Mouse (Mus musculus): ENCODE results near the gene Mov10.
"Not testable (repeated sequence)": the region's sequence is repeated elsewhere in the genome, so short reads cannot be mapped to it uniquely, and the experiment has no call there.

Gene Mov10

DNA sequence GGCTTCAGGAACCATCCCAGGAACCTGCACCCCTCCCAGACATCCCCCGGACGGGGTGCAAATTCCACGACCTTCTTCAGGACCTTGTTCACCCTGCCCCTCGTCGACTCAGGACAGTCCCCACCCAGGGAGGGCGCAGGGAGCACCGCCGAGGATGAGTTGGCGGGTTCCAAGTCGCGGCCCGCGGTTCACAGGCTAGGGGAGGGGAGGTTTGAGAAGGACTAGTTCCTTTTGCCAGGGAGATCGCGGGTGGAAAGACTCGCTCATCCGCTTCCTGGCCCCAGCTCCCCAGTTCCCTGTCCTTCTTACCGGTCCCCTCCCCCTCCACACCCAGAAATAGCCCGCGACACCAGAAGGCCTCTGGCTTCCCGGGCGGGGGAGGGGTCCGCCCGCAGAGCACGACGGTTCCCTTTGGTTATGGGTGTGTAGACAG is 36.9 kb downstream of the Mov10 start, which contains the start of gene Fam19a3:
Fam19a3 (minus strand) TSS at position 370 of the 433 bp plus-strand sequence.
- no peak for DNase-seq (ENCODE audit: low read depth, low spot score)

DNA sequence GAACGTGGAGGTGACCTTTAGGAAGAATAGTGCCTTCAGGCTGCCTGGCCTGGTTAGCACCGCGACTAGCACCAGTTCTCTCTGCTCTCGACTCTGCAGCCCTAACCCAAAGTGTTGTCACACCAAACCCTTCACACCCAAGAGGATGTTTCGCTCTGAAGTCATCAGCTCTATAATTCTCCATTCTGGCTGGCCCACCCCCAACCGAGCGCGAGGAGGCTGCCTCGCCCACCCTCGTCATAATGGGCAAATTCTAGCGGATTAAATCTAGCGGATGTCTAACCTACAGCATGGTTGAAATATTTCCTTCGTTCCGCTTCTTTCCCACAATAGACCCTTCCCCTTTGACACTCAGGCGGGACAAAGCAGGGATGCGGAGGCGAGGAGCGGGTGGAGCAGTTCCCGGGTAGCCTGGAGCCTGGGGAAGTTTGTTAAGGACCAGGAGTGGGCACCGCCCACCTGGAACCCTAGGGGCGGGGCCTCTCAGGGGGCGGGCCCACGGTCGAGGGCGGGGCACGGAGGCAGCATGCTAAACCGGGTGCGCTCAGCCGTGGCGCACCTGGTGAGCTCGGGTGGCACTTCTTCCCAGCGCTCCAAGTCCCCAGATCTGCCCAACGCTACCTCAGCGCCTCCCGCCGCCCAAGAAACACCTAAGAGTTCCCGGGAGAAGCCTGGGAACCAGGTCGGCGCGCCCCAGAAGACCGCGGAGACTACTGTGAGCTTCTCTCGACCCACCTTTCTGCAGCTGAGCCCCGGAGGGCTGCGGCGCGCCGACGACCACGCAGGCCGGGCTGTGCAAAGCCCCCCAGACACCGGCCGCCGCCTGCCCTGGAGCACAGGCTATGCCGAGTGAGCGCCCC is 37.6 kb downstream of the Mov10 start, which contains the start of gene Ppm1j:
Ppm1j (plus strand) TSS at position 496 of the 860 bp plus-strand sequence.
- DNase-seq (ENCODE audit: low read depth, low spot score), result no peak

DNA sequence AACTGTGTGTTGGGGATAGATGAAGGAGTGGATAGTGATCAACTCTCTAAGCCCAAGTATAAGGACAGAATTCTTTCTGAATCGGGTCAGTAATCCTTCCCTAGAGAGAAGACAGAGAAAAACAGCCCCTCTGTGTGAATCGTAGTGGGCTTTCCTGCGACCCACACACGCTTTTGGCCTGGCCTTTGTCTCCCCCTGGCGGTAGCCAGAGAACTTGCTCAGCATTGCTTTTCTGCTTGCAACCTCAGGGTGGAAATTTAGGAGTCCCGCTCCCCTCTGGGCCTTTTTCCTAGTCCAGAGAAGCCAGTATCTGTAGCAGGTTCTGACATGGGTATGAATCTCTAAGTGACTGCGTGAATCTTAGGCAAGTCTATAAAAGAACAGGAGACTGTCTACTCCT is 38.4 kb downstream of the Mov10 start:
- no peak for DNase-seq (ENCODE audit: low read depth, low spot score)

DNA sequence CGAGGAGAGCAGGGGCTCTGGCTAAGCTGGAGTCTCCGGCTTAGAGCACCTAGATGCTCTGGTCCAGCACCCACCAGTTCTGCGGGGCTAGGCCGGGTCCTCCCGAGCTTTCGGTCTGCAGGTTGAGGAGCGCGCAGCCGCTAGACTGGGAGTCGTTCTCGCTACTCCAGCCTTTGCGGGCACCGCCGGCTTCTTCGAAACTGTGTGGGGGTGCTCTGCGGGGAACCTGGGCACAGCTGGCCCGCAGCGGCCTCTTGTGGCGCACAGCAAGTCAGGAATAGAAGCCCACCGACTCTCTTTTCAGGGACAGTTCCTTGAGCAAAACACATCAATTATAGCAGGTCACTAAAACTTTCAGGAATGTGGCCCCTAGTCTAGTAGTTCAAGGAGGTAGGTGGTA is 41.0 kb downstream of the Mov10 start:
- DNase-seq (ENCODE audit: low read depth, low spot score), result no peak

DNA sequence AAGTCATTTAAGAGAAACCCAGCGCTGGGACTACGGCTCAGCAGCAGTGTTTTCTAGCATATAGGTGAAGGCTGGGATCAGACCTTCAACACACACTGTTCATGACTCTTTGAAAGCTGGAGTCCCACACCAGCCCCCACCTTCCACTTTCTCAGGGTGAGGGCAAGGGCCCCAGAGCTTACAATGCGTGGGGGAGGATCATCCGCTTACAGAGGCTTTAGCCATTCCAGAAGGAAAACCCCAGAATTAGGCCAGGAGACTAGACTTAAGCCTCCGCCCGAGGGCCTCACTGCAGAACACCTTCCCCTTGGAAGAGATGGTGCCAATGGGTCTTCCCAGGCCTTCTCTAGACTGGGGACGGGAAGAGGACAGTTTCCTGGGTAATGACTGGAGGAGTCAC is 45.1 kb downstream of the Mov10 start:
- no peak for DNase-seq (ENCODE audit: low read depth, low spot score)

DNA sequence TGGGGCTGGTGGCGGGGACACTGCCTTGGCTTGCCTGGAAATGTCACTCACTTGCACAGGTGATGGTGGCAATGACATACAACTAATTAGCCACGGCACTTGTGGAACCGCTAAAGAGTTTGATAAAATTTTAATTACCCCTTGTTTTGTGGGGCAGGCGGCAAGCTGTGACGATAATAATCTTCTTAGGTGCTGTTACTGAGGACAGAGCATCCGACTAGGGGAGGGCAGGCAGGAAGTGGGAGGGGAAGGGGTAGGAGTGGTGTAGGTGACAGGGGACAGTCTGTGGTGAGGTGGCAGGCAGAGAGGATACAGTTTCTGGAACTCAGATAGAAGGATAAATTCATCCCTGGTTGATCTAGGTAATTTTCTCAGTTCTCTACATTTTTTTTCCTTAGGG is 46.9 kb downstream of the Mov10 start:
- no peak for DNase-seq (ENCODE audit: low read depth, low spot score)

DNA sequence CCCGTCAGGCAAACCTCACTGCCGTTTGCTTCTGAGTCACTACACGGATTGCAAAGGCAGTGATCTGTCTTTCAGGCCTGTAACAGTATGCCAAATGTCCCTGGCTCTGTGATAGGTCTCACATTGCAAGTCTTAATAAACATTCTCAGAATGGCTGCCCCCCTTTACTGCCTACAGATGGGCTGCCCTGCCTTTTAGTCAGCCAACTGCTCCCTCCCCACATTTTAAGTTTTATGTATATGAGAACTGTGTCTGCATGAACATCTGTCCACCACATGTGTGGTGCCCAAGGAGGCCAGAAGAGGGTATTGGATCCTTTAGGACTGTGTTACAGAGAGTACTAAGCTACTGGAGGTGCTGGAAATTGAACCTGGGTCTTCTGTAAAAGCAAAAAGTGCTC is 47.4 kb downstream of the Mov10 start:
- DNase-seq (ENCODE audit: low read depth, low spot score), result no peak

DNA sequence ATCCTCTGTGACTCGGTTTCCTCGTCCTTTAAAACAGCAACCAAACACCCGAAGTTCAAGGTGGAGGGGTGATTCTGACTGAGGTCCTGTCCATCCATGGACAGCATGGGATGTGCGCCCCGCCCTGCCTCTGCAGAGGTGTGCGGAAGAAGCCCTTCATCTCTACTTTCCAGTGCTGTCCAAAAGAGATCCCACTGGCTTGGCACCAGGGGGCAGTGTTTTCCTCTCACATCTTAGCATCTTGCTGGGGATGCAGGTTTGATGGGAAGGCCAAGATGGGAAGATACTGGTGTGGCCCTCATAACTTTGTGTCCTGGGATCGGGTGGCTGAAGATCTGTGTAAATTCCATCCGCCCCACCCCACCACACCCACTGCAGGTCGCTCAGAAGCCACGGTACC is 48.3 kb downstream of the Mov10 start:
- no peak for DNase-seq (ENCODE audit: low read depth, low spot score)

DNA sequence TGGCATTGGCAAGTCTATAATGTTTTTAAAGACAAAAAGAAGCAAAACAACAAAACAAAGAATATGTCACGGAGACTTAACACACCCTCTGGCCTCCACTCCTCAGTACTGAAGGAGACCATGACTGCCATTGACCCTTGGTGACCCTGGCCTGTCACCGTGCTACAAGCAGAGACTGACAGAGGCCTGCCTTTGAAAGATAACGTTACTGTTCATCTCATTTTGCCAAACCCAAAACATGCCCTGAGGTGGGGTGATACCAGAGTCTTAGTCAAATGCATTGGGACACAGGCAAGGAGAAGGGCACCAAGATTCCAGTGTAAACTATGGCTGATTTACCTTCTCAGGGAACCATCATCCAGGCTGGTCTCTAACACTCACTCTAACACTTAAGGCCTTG is 49.2 kb downstream of the Mov10 start:
- DNase-seq (ENCODE audit: low read depth, low spot score), result no peak

DNA sequence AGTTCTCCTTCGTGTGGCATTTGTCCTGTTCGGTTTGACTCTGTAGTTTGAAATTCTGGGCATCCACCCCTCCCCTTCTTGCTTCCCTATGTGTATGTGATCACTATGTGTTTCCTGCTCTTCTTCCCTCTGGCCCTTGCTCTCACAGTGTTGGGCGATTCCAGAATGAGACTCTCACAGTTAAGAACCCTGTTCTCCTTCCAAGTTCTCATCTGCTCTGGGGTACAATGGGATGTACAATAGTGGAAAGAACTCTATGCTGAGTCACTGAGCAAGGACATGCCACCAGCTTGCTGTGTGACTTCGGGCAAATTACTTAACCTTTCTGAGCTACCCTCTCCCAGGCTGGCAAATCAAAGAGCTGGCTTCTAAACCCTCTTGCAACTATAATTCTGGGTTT is 50.6 kb downstream of the Mov10 start:
- no peak for DNase-seq (ENCODE audit: low read depth, low spot score)

DNA sequence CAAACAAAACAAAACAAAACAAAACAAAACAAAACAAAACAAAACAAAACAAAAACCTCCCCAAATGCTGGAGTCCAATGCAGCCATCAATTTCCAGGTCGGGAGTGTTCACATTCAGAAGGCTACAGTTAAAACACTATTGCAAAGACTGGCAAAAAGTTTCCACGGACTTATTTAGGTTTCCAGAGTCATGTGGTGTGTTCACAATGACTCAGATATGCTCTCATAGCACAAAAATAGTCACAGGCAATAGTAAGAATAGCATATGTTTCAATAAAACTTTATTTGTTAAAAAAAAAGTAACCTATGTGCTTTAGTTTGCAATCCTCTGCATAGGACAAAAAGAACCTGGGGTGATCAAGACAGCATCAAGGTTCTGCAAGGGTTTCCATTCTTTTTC is 51.2 kb downstream of the Mov10 start:
- DNase-seq (ENCODE audit: low read depth, low spot score), result no peak

DNA sequence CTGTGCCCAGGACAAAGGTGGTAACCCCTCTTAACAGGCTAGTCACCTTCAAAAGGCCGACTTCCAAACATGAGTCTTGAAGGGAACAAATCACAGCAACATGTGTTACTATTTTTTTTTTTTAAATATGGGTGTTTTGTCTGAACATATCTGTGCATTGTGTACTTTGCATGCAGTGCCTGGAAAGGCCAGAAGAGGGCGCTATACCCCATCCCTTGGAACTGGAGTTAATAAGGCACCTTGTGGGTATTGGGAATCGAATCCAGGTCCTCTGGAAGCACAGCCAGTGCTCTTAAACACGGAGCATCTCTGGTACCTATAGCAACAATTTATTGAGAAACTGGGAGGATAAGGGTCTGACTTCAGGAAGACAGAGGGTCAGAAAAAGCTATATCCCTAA is 53.3 kb downstream of the Mov10 start:
- no peak for DNase-seq (ENCODE audit: low read depth, low spot score)

DNA sequence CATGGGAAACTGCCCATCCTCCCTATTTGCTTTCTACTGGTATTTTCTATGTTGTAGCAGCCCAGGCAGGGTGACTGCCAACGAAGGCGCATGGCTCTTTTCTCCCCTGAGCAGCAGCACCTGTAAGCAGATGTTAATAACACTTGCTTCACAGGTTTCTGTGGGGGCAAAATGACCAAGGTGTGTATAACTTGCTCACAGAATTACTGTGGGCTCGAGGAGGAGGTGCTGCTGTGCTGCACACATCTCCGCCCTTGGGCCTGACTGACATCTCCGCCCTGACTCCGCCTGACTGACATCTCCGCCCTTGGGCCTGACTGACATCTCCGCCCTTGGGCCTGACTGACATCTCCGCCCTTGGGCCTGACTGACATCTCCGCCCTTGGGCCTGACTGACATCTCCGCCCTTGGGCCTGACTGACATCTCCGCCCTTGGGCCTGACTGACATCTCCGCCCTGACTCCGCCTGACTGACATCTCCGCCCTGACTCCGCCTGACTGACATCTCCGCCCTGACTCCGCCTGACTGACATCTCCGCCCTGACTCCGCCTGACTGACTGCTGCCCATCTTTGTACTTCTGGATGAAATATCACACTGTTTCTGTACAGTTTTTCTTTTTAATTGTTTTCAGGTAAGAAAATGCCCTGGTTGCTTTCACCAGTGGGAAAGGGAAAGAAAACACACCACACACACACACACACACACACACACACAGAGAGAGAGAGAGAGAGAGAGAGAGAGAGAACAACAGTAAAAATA is 56.1 kb downstream of the Mov10 start:
- DNase-seq (ENCODE audit: low read depth, low spot score), result not testable (repeated sequence)

DNA sequence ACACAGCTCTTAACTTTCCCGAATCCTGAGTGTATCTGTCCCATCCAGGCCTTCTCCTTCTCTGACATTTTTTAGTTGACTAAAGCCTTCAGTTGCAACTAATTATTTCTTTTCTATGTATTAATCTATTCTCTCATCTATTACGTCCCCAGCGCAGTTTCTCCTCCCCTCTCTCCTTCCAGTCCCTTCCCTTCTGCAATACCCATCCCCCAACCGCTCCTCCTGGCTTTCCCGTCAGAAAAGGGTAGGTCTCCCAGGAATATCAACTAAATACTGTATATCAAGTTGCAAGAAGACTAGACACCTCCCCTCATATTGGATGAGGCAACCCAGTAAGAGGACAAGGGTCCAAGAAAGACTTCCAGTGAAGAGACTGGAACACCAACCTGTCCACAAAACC is 59.5 kb downstream of the Mov10 start:
- DNase-seq (ENCODE audit: low read depth, low spot score), result no peak

DNA sequence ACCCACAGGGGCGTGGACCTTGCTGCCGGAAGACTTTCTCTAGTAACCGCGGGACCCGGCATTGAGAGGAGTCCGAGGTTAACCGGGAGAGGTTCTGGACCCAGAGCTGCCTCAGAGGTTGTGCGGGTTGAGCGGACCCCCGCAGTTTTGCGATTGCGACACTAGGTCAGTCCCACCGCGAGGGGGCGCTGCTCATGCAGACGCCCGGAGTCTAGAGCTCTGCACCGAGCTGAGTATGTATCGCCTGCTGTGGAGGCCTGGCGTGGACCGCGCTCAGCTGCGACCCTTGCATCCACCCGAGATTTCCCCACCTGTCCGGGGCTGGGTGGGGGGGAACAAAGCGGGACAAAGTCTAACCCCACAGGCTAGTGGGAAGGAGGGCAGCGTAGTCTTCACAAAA is 60.0 kb downstream of the Mov10 start:
- DNase-seq (ENCODE audit: low read depth, low spot score), result peak; percentile 13

DNA sequence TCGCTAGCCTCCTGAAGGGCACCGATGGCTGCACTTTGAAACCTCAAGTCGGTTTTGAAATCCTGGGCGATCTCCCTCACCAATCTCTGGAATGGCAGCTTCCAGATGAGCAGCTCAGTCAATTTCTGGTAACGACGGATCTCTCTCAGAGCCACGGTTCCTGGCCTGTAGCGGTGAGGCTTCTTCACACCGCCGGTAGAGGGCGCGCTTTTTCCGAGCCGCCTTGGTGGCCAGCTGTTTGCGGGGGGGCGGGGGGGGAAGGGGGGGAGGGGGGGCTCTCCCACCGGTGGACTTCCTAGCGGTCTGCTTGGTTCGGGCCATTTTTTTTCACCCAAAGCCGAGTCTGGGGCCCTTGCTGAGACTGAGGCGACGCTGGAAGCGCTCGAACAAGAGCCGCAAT is 65.5 kb downstream of the Mov10 start:
- not testable (repeated sequence) for DNase-seq (ENCODE audit: low read depth, low spot score)

Data from telencephalon, adult 2 months (tissue).